Mouse (Mus musculus) intestine, embryonic 14.5 days (tissue): ENCODE data around the gene Gm35549. TPM values are rescaled to one million over a fixed set of nuclear protein-coding genes. Genes with fewer than 3 reads are reported as not detected.

Experiments
- ATAC-seq: fragments of 200-750 bp; cut with Nextera tagmentation; replicated peaks from 2 replicates; pipeline ENCODE4 v1.8.0; 2017; ENCODE audit warnings: low read depth, moderate number of reproducible peaks, moderate TSS enrichment, moderate library complexity; ENCODE audit not compliant: low FRiP score, low TSS enrichment
- DNase-seq: peaks from one replicate; pipeline ENCODE4 v3.0.0-alpha.2; 2018; ENCODE audit warnings: low spot score
- H3K27ac ChIP-seq: fragments of 300-500 bp; sonication (generic); 2 replicates; pipeline ENCODE4 v1.5.1; 2014; ENCODE audit warnings: low read depth, mild to moderate bottlenecking, control low read depth
- H3K27me3 ChIP-seq: fragments of 300-500 bp; sonication (generic); replicated peaks from 2 replicates; pipeline ENCODE4 v1.6.1; 2014; ENCODE audit warnings: low read length, control low read depth; ENCODE audit not compliant: control insufficient read depth, insufficient read depth
- H3K36me3 ChIP-seq: fragments of 300-500 bp; sonication (generic); 2 replicates; pipeline ENCODE4 v1.6.1; 2014; ENCODE audit warnings: low read length, control low read depth; ENCODE audit not compliant: control insufficient read depth, insufficient read depth
- H3K4me1 ChIP-seq: fragments of 300-500 bp; sonication (generic); replicated peaks from 2 replicates; pipeline ENCODE4 v1.6.1; 2014; ENCODE audit warnings: low read length, control low read depth, mixed read lengths; ENCODE audit not compliant: control insufficient read depth, insufficient read depth
- H3K4me2 ChIP-seq: fragments of 300-500 bp; sonication (generic); 2 replicates; pipeline ENCODE4 v1.6.1; 2014; ENCODE audit warnings: low read length
- H3K4me3 ChIP-seq: fragments of 300-500 bp; sonication (generic); 2 replicates; pipeline ENCODE4 v1.5.1; 2014; ENCODE audit warnings: low read depth, low read length, control low read depth, mixed read lengths
- H3K9ac ChIP-seq: fragments of 300-500 bp; sonication (generic); 2 replicates; pipeline ENCODE4 v1.6.1; 2014; ENCODE audit warnings: mild to moderate bottlenecking, low read length
- H3K9me3 ChIP-seq: fragments of 300-500 bp; sonication (generic); 2 replicates; pipeline ENCODE4 v1.6.1; 2016; ENCODE audit warnings: low read length, control low read depth; ENCODE audit not compliant: control insufficient read depth
- WGBS: fragments of 180-500 bp; shearing (Covaris S2); extraction: QIAGEN DNeasy Blood & Tissue Kit; methylation state at CpG from one replicate; pipeline ENCODE4 v1.1.7; 2014; 5-methylcytosine and 5-hydroxymethylcytosine counted together
- polyA plus RNA-seq: library from polyadenylated mRNA; unstranded; fragments of >200 nt; fragmentation: Nextera tagmentation; extraction: Ambion mirVana; gene quantifications from 2 replicates; pipeline ENCODE4 v1.2.1, GENCODE M21; 2014

The Gm35549 gene
- polyA plus RNA-seq, 1 experiment from 2014 or later = 0.32 TPM

- ATAC-seq (no peak), DNase-seq (no peak)
- no peaks in the 10 kb centered on the region for H3K27me3 ChIP-seq
- H3K4me3 ChIP-seq = no peak overlapping the region
- no peak overlapping the region for H3K4me2 ChIP-seq
- peaks cover 22% of the 10 kb centered on the region for H3K36me3 ChIP-seq
- WGBS = 80% methylated on average over 3 of the region's 3 CpGs
- H3K27ac ChIP-seq = no peak overlapping the region
- H3K9me3 ChIP-seq = no peaks in the 10 kb centered on the region
- H3K9ac ChIP-seq = no peak overlapping the region
- no peaks in the 10 kb centered on the region for H3K4me1 ChIP-seq
These were observed 1.8 kb upstream of the Gm35549 start for GRCm38 (mm10) chr9:122845621-122846020.

GRCm38 (mm10) chr9:122837680-122838079 lies 6.2 kb downstream of the Gm35549 start:
- no peak overlapping the region for H3K4me2 ChIP-seq
- no peak overlapping the region for H3K27ac ChIP-seq
- WGBS = 23% methylated on average over 16 of the region's 16 CpGs

GRCm38 (mm10) chr9:122837216-122837615 lies 6.6 kb downstream of the Gm35549 start:
- H3K9ac ChIP-seq = no peak overlapping the region
- ATAC-seq (no peak; the same call in 1 of the 2 replicates), DNase-seq (no peak)
- peaks cover 6% of the 10 kb centered on the region; the same call in 1 of the 2 replicates for H3K4me1 ChIP-seq
- no peak overlapping the region for H3K4me3 ChIP-seq
- H3K9me3 ChIP-seq = no peaks in the 10 kb centered on the region
- H3K27me3 ChIP-seq = no peaks in the 10 kb centered on the region
- WGBS = 86% methylated on average over 4 of the region's 4 CpGs
- no peak overlapping the region for H3K27ac ChIP-seq
- H3K36me3 ChIP-seq = no peaks in the 10 kb centered on the region
- no peak overlapping the region for H3K4me2 ChIP-seq

More at GRCm38 (mm10) chr9:122837680-122838079, 6.2 kb downstream of the Gm35549 start:
- peak; percentile 63 for DNase-seq
- Histone ChIP-seq H3K27me3 (no peaks in the 10 kb centered on the region), H3K9ac (no peak overlapping the region), H3K9me3 (no peaks in the 10 kb centered on the region), H3K4me1 (peaks cover 6% of the 10 kb centered on the region; the same call in 1 of the 2 replicates), H3K36me3 (no peaks in the 10 kb centered on the region), H3K4me3 (no peak overlapping the region)
- peak; percentile 47; the same call in 1 of the 2 replicates for ATAC-seq

GRCm38 (mm10) chr9:122836790-122837189 lies 7.0 kb downstream of the Gm35549 start:
- WGBS = 49% methylated on average over 6 of the region's 6 CpGs
- Histone ChIP-seq H3K4me2 (no peak overlapping the region), H3K36me3 (no peaks in the 10 kb centered on the region), H3K4me1 (peaks cover 6% of the 10 kb centered on the region; the same call in 1 of the 2 replicates), H3K4me3 (no peak overlapping the region), H3K9ac (no peak overlapping the region), H3K27ac (peak overlapping the region; percentile 43; the same call in 1 of the 2 replicates), H3K9me3 (no peaks in the 10 kb centered on the region), H3K27me3 (no peaks in the 10 kb centered on the region)
- DNase-seq (peak; percentile 62), ATAC-seq (peak; percentile 45)

- no peaks in the 10 kb centered on the region for H3K36me3 ChIP-seq
- WGBS = 71% methylated on average over 9 of the region's 9 CpGs
- no peaks in the 10 kb centered on the region for H3K27me3 ChIP-seq
- no peak overlapping the region for H3K9ac ChIP-seq
- DNase-seq (no peak), ATAC-seq (no peak)
- no peak overlapping the region for H3K4me3 ChIP-seq
- no peaks in the 10 kb centered on the region for H3K9me3 ChIP-seq
- H3K4me1 ChIP-seq = peaks cover 6% of the 10 kb centered on the region; the same call in 1 of the 2 replicates
- H3K4me2 ChIP-seq = no peak overlapping the region
- H3K27ac ChIP-seq = peak overlapping the region; percentile 43; the same call in 1 of the 2 replicates
These were observed 7.7 kb downstream of the Gm35549 start for GRCm38 (mm10) chr9:122836126-122836525.

- WGBS = 71% methylated on average over 4 of the region's 4 CpGs
- no peak overlapping the region for H3K4me2 ChIP-seq
These were observed 13.9 kb downstream of the Gm35549 start for GRCm38 (mm10) chr9:122829826-122830380.

GRCm38 (mm10) chr9:122826743-122827142 lies 17.1 kb downstream of the Gm35549 start:
- Histone ChIP-seq H3K4me2 (no peak overlapping the region), H3K27me3 (no peaks in the 10 kb centered on the region), H3K9me3 (no peaks in the 10 kb centered on the region), H3K4me3 (no peak overlapping the region), H3K9ac (no peak overlapping the region), H3K27ac (no peak overlapping the region), H3K36me3 (peaks cover 19% of the 10 kb centered on the region), H3K4me1 (no peaks in the 10 kb centered on the region)
- ATAC-seq = no peak
- WGBS = 68% methylated on average over 4 of the region's 4 CpGs
- DNase-seq = no peak

More at GRCm38 (mm10) chr9:122829826-122830380, 13.9 kb downstream of the Gm35549 start:
- H3K27ac ChIP-seq = no peak overlapping the region
- H3K9me3 ChIP-seq = no peaks in the 10 kb centered on the region
- H3K9ac ChIP-seq = no peak overlapping the region
- H3K36me3 ChIP-seq = peaks cover 15% of the 10 kb centered on the region
- ATAC-seq = no peak
- H3K27me3 ChIP-seq = no peaks in the 10 kb centered on the region
- no peak overlapping the region for H3K4me3 ChIP-seq
- no peaks in the 10 kb centered on the region for H3K4me1 ChIP-seq
- DNase-seq = no peak

- Histone ChIP-seq H3K9ac (no peak overlapping the region), H3K27ac (no peak overlapping the region), H3K9me3 (no peaks in the 10 kb centered on the region), H3K4me2 (no peak overlapping the region), H3K27me3 (no peaks in the 10 kb centered on the region), H3K4me1 (no peaks in the 10 kb centered on the region), H3K36me3 (peaks cover 30% of the 10 kb centered on the region), H3K4me3 (no peak overlapping the region)
- DNase-seq (no peak), ATAC-seq (peak; percentile 53; the same call in 1 of the 2 replicates)
- WGBS = 63% methylated on average over 5 of the region's 5 CpGs
These were observed 20.3 kb downstream of the Gm35549 start for GRCm38 (mm10) chr9:122823374-122824017.
